Mouse (Mus musculus): ENCODE data around the gene Rps10. TPM values are rescaled to one million over a fixed set of nuclear protein-coding genes. Genes with fewer than 3 reads are reported as not detected.
A peak's percentile ranks its signal among the peaks of the same experiment; 100 is the strongest.

Gene Rps10
- polyA plus RNA-seq, 1 experiment from 2014 or later, result 594 TPM

DNA sequence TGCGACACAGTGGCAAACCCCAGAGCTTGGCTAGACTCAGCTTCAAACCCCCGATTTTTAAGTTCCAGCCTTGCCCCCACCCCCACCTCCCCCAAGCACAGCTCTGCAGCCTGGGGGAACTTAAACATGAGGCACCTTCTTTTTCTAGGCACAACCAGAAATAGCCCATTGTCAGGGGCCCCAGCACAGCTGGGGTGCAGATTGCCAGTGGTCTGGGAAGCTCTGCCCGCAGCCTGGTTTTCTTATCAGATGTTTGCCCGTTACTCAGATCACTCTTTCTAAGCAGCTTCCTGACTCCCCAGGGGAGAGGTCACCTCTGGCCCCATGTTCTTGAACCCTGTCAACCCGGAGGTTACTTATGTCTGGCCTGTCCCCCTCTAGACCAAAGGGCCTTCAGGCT, 19.9 kb upstream of the Rps10 start:
- H3K9me3 ChIP-seq, result no peaks in the 10 kb centered on the region
- H3K4me2 ChIP-seq, result peak overlapping the region; percentile 72
- H3K27ac ChIP-seq (replicated peaks), result no peak overlapping the region
- ATAC-seq (ENCODE audit: low read depth), result no peak
- peaks cover 28% of the 10 kb centered on the region for H3K4me1 ChIP-seq (replicated peaks)
- H3K27me3 ChIP-seq, result peaks cover 26% of the 10 kb centered on the region
- WGBS, result 24% methylated on average over 5 of the region's 5 CpGs
- no peaks in the 10 kb centered on the region for H3K36me3 ChIP-seq
- peak overlapping the region; percentile 83 for H3K9ac ChIP-seq
- H3K4me3 ChIP-seq, result peak overlapping the region; percentile 60

DNA sequence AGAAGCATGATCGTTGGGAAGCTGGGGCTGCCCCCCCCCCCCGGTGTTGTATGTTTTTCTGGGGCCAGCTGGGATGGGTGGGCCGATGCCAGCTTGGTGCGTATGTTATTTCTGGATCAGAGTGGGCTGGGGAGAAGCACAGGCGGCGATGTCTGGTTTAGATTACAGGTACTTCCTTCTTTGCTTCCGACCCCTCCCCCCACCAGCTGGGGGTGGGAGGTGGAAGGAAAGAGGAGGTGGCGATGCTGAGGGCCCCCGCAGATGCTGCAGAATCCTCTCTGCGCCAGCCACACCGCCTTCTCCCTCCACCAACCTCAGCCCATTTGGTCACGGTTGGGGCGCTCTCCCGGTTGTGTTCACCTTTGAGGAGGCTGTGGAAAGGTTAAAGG, 19.5 kb upstream of the Rps10 start:
- H3K9ac ChIP-seq, result peak overlapping the region; percentile 83
- peak overlapping the region; percentile 60 for H3K4me3 ChIP-seq
- H3K36me3 ChIP-seq, result no peaks in the 10 kb centered on the region
- peak; percentile 42 for ATAC-seq (ENCODE audit: low read depth)
- 3% methylated on average over 14 of the region's 14 CpGs for whole genome bisulfite sequencing
- peak overlapping the region; percentile 72 for H3K4me2 ChIP-seq
- H3K4me1 ChIP-seq (replicated peaks), result peaks cover 28% of the 10 kb centered on the region
- H3K27ac ChIP-seq (replicated peaks), result peak overlapping the region; percentile 76; the same call in 1 of the 2 replicates
- H3K9me3 ChIP-seq, result no peaks in the 10 kb centered on the region
- H3K27me3 ChIP-seq, result peaks cover 26% of the 10 kb centered on the region

DNA sequence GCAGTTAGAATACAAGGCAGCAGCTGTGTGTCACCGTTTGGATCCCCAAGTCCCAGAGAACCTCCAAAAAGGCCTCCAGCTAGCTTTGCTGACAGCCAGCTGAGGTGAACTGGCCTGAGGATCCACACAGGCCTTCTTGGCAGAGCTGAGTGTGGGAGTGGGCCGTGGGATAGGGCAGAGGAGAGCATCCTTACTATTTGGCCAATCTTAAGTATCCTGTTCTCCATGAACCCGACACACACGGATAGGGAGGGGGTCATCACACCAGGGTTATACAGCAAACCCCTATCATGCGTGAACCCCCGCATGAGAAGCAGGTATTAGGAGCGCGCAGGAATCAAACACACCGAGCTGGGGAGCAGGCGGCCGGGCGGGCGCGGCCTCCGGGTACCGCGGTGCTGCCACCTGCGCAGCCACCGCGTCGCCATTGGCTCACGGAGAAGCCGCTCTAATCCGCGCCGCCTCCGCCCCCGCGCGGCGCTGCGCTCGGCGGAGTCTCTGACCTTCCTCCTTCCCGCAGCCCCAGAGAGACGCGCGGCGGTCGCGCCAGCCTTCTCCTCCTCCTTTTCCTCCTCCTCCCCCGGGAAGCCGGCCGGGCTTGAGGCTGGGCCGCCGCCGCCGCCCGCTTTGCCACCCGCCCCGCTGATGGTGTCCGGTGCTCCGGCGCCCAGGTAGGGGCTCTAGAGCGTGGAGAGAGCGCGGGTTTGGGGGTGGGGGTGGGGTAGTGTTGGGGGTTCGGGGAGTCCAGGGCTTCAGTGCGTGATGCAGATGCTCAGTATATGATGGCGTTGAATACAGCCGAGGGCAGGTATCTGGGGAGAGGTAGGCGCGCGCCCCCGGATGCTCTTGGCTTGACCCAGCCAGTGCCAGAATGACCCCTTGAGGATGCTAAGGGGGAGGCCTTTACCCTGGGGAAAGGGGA, 18.9 kb upstream of the Rps10 start, which contains the start of gene Pacsin1:
Gene Pacsin1, plus strand, starts transcription at position 421 of the 922 bp plus-strand sequence.
- Histone ChIP-seq H3K9me3 (no peaks in the 10 kb centered on the region), H3K36me3 (no peaks in the 10 kb centered on the region), H3K4me1 (replicated peaks) (peaks cover 28% of the 10 kb centered on the region), H3K27ac (replicated peaks) (peak within 1 kb of the TSS; percentile 76), H3K4me3 (peak within 1 kb of the TSS; percentile 60), H3K9ac (peak within 1 kb of the TSS; percentile 83), H3K4me2 (peak within 1 kb of the TSS; percentile 72), H3K27me3 (peaks cover 26% of the 10 kb centered on the region)
- ATAC-seq (ENCODE audit: low read depth), result peak; percentile 86
- 2% methylated on average over 52 of the region's 65 CpGs for WGBS

DNA sequence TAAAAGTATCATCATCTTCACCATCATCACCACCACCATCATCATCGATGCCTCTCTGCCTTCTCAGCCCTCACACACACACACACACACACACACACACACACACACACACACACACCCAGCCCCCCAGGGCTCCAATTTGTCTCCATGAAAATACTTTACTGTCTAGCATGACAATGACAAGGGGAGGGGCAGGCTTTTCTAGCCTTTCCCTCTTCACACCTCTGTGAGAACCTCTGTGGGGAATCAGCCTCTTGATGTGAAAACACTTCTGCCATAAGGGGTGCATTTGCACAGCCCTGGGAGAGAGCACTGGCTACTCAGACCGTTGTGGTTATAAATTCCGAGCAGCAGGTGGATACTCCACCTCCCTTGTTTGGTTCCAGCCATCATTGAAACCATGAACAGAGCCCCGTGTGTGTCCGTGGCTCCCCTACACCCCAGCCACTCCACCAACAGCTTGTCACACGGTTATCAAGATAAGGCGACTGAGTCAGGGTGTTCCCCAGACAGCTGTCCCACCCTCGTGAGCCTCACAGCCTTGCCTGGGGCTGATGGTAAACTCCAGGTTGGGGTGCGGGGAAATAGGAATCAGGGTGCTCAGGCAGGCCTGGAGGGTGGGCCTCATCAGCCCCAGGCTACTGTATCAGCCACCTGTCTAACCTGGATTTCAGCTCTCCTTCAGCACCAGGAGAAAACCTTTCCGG, 16.9 kb upstream of the Rps10 start:
- no peak overlapping the region for H3K27ac ChIP-seq (replicated peaks)
- peaks cover 26% of the 10 kb centered on the region for H3K27me3 ChIP-seq
- H3K4me1 ChIP-seq (replicated peaks), result peaks cover 28% of the 10 kb centered on the region
- H3K4me3 ChIP-seq, result no peak overlapping the region
- ATAC-seq (ENCODE audit: low read depth), result no peak
- no peaks in the 10 kb centered on the region for H3K36me3 ChIP-seq
- 51% methylated on average over 10 of the region's 10 CpGs for WGBS
- no peaks in the 10 kb centered on the region for H3K9me3 ChIP-seq
- no peak overlapping the region for H3K9ac ChIP-seq
- no peak overlapping the region for H3K4me2 ChIP-seq

DNA sequence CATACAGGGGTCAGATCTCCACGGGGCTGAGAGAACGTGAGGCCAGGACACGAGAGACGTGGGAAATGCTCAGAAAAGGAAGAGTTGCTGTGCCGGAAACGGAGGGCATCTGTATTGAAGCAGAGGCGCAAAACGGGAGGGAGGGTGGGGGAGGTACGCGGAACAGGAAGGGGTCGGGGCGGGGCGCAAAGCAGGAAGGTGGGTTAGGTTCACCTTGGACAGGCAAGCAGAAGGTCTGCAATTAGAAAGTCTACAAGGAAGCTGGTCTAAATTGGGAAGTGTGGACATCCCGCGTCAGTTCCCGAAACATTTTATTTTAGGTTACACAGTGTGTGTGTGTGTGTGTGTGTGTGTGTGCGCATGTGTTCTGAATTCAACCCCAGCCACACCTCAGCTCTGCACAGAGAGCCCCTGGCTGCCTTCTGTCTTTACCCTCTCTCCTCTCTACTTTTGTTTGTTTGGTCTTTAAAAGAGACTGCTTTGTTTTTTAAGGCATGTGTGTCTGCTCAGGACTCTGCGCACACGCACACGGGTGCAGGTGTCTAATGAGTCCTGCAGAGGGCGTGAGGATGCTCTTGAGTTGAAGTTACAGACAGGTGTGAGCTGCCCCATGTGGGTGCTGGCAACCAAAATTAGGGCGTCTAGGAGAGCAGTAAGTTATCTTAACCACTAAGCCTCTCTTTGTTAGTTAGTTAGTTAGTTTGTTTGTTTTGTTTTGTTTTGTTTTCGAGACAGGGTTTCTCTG, 15.7 kb upstream of the Rps10 start:
- H3K9me3 ChIP-seq, result no peaks in the 10 kb centered on the region
- no peak overlapping the region for H3K4me3 ChIP-seq
- no peak overlapping the region for H3K9ac ChIP-seq
- 82% methylated on average over 23 of the region's 23 CpGs for WGBS
- ATAC-seq (ENCODE audit: low read depth), result no peak
- peaks cover 26% of the 10 kb centered on the region for H3K4me1 ChIP-seq (replicated peaks)
- H3K27me3 ChIP-seq, result peaks cover 25% of the 10 kb centered on the region
- H3K27ac ChIP-seq (replicated peaks), result no peak overlapping the region
- no peak overlapping the region for H3K4me2 ChIP-seq
- H3K36me3 ChIP-seq, result no peaks in the 10 kb centered on the region

DNA sequence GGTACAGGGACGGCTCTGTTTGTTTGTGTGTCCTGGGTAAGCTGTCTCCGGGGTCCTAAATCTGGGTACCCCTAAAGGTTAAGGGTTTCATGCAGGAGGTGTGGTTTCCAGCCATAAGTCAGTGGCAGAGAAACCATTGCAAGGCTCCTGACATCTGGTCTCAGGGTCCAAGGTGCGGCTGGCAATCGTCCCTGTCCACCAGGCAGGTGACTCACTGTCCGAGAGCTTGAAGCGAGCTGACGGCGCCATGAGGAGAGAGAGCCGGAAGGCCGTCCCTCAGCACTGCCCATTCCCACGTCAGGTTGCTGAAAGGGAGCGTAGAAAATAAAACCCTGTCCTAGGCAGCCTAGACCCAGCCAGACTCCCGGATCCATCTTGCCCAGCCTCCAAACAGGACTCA, 14.1 kb upstream of the Rps10 start:
- Histone ChIP-seq H3K4me2 (no peak overlapping the region), H3K4me3 (no peak overlapping the region), H3K27ac (replicated peaks) (no peak overlapping the region), H3K9ac (no peak overlapping the region), H3K36me3 (no peaks in the 10 kb centered on the region), H3K4me1 (replicated peaks) (peaks cover 10% of the 10 kb centered on the region), H3K27me3 (peaks cover 13% of the 10 kb centered on the region), H3K9me3 (no peaks in the 10 kb centered on the region)
- no peak for ATAC-seq (ENCODE audit: low read depth)
- WGBS, result 82% methylated on average over 13 of the region's 13 CpGs

DNA sequence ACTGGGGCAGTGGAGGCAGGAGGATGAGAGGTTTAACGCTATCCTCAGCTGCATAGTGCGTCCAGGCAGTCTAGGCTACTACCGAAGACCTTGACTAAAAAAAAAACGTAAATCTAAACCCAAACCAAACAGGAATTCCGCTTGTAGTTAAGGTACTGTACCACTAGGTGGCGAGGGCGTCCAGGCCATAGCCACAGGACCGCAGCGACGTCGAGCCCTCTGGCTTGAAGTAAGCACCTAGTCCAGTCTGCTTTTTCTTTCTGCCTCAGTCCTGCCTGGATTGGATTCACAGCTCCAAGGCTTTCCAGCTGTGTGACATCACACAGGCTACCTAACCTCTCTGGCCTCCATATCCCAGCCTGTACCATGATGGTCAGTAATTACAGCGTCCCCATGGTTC, 13.7 kb upstream of the Rps10 start:
- 12% methylated on average over 12 of the region's 12 CpGs for WGBS
- Histone ChIP-seq H3K4me3 (no peak overlapping the region), H3K27me3 (peaks cover 12% of the 10 kb centered on the region), H3K27ac (replicated peaks) (no peak overlapping the region), H3K9ac (no peak overlapping the region), H3K4me1 (replicated peaks) (peaks cover 6% of the 10 kb centered on the region), H3K4me2 (no peak overlapping the region), H3K9me3 (no peaks in the 10 kb centered on the region), H3K36me3 (no peaks in the 10 kb centered on the region)
- no peak for ATAC-seq (ENCODE audit: low read depth)

DNA sequence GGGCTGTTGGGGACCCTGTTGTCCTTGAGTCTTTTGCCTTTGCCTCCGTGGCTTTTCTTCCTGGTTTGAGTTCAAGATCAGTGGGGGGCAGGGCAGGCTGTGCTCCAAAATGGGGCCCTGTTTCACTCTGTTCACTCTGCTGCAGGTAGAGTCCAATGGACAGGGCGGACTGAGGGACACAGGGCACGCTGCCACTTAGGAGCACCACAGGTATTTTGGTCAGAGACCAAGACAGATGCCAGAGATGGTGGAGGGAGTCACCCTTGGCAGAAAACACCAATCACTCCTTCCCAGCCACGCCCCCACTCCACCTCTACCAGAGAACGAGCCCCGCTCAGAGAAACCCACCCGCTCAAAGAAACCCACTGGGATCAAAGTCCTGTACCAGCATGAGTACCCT, 9.3 kb upstream of the Rps10 start:
- Histone ChIP-seq H3K4me2 (no peak overlapping the region), H3K36me3 (no peaks in the 10 kb centered on the region), H3K27me3 (no peaks in the 10 kb centered on the region; the same call in 1 of the 2 replicates), H3K9ac (no peak overlapping the region), H3K4me1 (replicated peaks) (peaks cover 18% of the 10 kb centered on the region), H3K9me3 (no peaks in the 10 kb centered on the region), H3K27ac (replicated peaks) (no peak overlapping the region), H3K4me3 (no peak overlapping the region)
- no peak for ATAC-seq (ENCODE audit: low read depth)
- 38% methylated on average over 7 of the region's 7 CpGs for WGBS

DNA sequence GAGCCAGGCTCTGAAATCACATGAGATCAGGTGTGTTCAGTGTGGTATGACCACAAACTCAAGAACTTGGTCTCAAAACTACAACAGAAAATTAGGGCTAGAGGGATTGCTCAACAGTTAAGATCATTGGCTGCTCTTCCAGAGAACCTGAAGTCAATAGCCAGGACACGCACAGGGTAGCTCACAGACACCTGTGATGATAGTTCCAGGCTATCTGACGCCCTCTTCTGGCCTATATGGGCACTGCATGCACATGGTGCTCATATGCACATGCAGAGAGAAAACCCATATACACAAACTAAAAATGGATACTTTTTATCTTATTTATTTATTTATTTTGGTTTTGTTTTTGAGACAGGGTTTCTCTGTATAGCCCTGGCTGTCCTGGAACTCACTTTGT, 8.1 kb upstream of the Rps10 start:
- H3K27ac ChIP-seq (replicated peaks), result no peak overlapping the region
- WGBS, result 43% methylated on average over 2 of the region's 2 CpGs

DNA sequence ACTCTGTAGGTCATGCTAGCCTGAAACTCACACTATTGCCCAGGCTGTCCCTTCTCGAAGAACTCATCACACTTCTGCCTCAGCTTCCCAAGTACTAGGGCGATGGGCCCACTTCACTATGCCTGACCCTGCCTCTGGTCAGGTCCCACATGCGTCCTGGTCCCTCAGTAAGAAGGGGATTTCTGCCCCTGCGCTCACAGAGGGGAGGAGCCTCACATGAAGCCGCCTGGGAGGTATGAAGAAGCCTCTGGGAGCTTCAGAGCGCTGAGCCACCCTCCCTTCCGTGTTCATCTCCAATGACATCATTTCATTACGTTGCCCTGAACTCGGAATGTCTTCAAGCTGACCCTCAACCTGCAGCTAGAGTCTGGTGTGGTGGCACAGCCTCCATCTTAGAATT, 7.3 kb upstream of the Rps10 start:
- Histone ChIP-seq H3K27ac (replicated peaks) (peak overlapping the region; percentile 91), H3K9me3 (no peaks in the 10 kb centered on the region), H3K4me2 (no peak overlapping the region), H3K27me3 (no peaks in the 10 kb centered on the region; the same call in 1 of the 2 replicates), H3K36me3 (no peaks in the 10 kb centered on the region), H3K9ac (no peak overlapping the region), H3K4me3 (no peak overlapping the region), H3K4me1 (replicated peaks) (peaks cover 18% of the 10 kb centered on the region)
- 88% methylated on average over 9 of the region's 9 CpGs for WGBS
- ATAC-seq (ENCODE audit: low read depth), result no peak

More for the DNA sequence above, 8.1 kb upstream of the Rps10 start:
- H3K36me3 ChIP-seq, result no peaks in the 10 kb centered on the region
- ATAC-seq (ENCODE audit: low read depth), result no peak
- H3K4me2 ChIP-seq, result no peak overlapping the region
- H3K27me3 ChIP-seq, result no peaks in the 10 kb centered on the region; the same call in 1 of the 2 replicates
- peaks cover 18% of the 10 kb centered on the region for H3K4me1 ChIP-seq (replicated peaks)
- no peaks in the 10 kb centered on the region for H3K9me3 ChIP-seq
- no peak overlapping the region for H3K4me3 ChIP-seq
- H3K9ac ChIP-seq, result no peak overlapping the region

DNA sequence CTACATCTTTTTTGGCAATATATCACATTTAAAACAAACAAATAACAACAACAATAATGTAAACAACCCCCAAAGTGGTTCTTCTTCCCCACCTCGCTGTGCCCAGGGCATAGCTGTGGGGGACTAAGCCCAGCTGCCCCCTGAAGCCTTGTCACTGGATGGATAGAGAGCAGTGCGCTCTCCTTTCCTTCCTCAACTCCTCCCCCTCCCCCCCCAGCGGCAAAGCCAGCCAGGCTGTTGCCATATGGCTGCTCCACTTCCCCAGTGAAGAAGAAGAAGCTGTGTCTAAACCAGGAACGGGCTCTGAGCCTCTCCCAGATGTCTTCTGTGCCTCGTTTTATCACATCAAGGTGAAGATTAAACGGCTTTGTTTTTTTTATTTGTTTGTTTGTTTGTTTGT, 6.6 kb upstream of the Rps10 start:
- no peaks in the 10 kb centered on the region for H3K27me3 ChIP-seq
- H3K9ac ChIP-seq, result peak overlapping the region; percentile 55
- WGBS, result 22% methylated on average over 6 of the region's 6 CpGs
- H3K36me3 ChIP-seq, result no peaks in the 10 kb centered on the region
- ATAC-seq (ENCODE audit: low read depth), result peak; percentile 66
- peaks cover 18% of the 10 kb centered on the region for H3K4me1 ChIP-seq (replicated peaks)
- peak overlapping the region; percentile 41 for H3K4me2 ChIP-seq
- H3K4me3 ChIP-seq, result no peak overlapping the region
- no peaks in the 10 kb centered on the region for H3K9me3 ChIP-seq
- peak overlapping the region; percentile 91 for H3K27ac ChIP-seq (replicated peaks)
